Mouse (Mus musculus) testis, adult 2 months (tissue): ENCODE results near the gene Tmem132d.

ENCODE experiments used
- CTCF ChIP-seq: fragments of 200-500 bp; IDR thresholded peaks from 2 replicates; pipeline ENCODE4 v1.5.1; 2012; ENCODE audit warnings: low read depth, mild to moderate bottlenecking, inconsistent platforms, low read length, moderate library complexity; ENCODE audit not compliant: control insufficient read depth, insufficient read depth, insufficient replicate concordance
- POLR2A ChIP-seq: fragments of 200-500 bp; IDR thresholded peaks from 2 replicates; pipeline ENCODE4 v1.6.1; 2012; ENCODE audit warnings: low read depth, mild to moderate bottlenecking, inconsistent platforms, low read length, moderate library complexity; ENCODE audit not compliant: control insufficient read depth

DNA sequence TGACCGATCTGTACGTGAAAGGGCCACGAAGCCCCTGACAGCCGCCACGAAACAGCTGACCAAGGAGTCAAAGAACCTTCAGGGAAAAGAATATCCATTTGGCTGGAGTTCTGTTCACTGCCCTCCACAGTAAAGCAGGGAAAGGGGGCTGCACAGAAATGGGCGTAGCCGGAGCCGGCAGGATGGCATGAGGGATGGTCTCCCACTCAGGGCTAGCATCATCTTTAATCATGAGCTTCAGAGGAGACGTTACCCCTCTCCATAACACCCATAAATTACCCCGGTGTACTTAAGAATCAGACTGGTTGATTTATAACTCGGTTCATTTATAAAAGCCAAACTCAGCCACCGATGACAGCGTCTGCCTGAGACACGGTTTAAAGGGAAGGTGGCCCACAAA lies 36.9 kb upstream of the Tmem132d start:
- no peak for TF ChIP-seq CTCF
- TF ChIP-seq POLR2A = no peak
